Comparison of ENCODE assay signal across 8 mouse cellular contexts in the genomic region with DNA sequence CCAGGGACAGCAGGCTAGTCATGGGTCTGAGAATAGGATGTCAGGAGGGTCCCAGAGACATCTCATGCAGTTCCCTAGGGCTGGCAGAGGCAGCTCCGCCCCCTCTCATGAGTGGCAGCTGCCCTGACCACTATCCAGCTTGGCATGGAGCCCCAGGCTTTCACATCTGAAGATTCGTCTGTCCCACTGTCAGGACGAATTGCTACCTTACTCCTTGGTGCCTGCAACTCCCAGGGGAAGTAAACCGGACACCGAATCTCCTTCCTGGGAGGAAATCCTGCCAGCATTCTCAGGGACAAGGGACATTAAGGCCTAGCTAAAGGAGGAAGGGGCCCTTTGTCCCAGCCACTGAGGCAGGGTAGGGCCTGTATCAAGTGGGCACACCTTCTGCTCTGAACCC. TPM values are rescaled to one million over a fixed set of nuclear protein-coding genes. Genes with fewer than 3 reads are reported as not detected.
DNase-seq lines count a peak whose midpoint lies in the region; ATAC-seq lines count a peak whose summit lies in the region.

No protein-coding gene starts in this region.

- peak; percentile 67 for DNase-seq in cerebellum, adult 11-12 months
- DNase-seq in cerebellum, adult 8-10 months = no peak
- peak; percentile 52 for DNase-seq in forebrain, embryonic 11.5 days (ENCODE audit: low spot score)
- DNase-seq in spleen, postnatal 10 days (ENCODE audit: low spot score in 2 of 2) = no peak
- DNase-seq in layer of hippocampus, postnatal 10 days (ENCODE audit: low spot score in 2 of 2) = no peak
- no peak for DNase-seq in layer of hippocampus, adult 9-11 months

- no peak overlapping the region for H3K9ac ChIP-seq in forebrain, embryonic 11.5 days (ENCODE audit: low read length)
- H3K9ac ChIP-seq in hindbrain, embryonic 13.5 days = peak overlapping the region; percentile 61; the same call in 1 of the 2 replicates
- no peak overlapping the region for H3K9ac ChIP-seq in lung, embryonic 15.5 days

- H3K4me1 ChIP-seq in forebrain, embryonic 11.5 days (replicated peaks; ENCODE audit: control insufficient read depth, insufficient read depth, low read length) = peaks cover 32% of the 10 kb centered on the region
- H3K4me1 ChIP-seq in hindbrain, embryonic 13.5 days (replicated peaks) = peaks cover 100% of the 10 kb centered on the region
- peaks cover 69% of the 10 kb centered on the region for H3K4me1 ChIP-seq in lung, embryonic 15.5 days

- ATAC-seq in forebrain, embryonic 11.5 days (replicated peaks; ENCODE audit: low FRiP score) = no peak
- no peak for ATAC-seq in hindbrain, embryonic 13.5 days (ENCODE audit: low FRiP score)
- ATAC-seq in lung, embryonic 15.5 days (ENCODE audit: borderline replicate concordance, extremely low read depth, low FRiP score, low TSS enrichment) = no peak

- H3K4me2 ChIP-seq in forebrain, embryonic 11.5 days (ENCODE audit: low read depth, low read length, severe bottlenecking) = no peak overlapping the region
- no peak overlapping the region for H3K4me2 ChIP-seq in hindbrain, embryonic 13.5 days
- H3K4me2 ChIP-seq in lung, embryonic 15.5 days = peak overlapping the region; percentile 31

- H3K4me3 ChIP-seq in forebrain, embryonic 11.5 days (ENCODE audit: low read depth, low read length) = no peak overlapping the region
- no peak overlapping the region for H3K4me3 ChIP-seq in hindbrain, embryonic 13.5 days
- H3K4me3 ChIP-seq in lung, embryonic 15.5 days = no peak overlapping the region

- H3K36me3 ChIP-seq in forebrain, embryonic 11.5 days (ENCODE audit: control insufficient read depth, insufficient read depth, low read length) = no peaks in the 10 kb centered on the region
- H3K36me3 ChIP-seq in hindbrain, embryonic 13.5 days = no peaks in the 10 kb centered on the region
- no peaks in the 10 kb centered on the region for H3K36me3 ChIP-seq in lung, embryonic 15.5 days

- 58% methylated on average over 5 of the region's 5 CpGs for WGBS in forebrain, embryonic 11.5 days
- 29% methylated on average over 5 of the region's 5 CpGs for WGBS in hindbrain, embryonic 13.5 days
- 51% methylated on average over 5 of the region's 5 CpGs for WGBS in lung, embryonic 15.5 days

- no peaks in the 10 kb centered on the region for H3K27me3 ChIP-seq in forebrain, embryonic 11.5 days (ENCODE audit: control insufficient read depth, insufficient read depth, low read length)
- H3K27me3 ChIP-seq in hindbrain, embryonic 13.5 days = no peaks in the 10 kb centered on the region
- H3K27me3 ChIP-seq in lung, embryonic 15.5 days = no peaks in the 10 kb centered on the region

- no peaks in the 10 kb centered on the region for H3K9me3 ChIP-seq in forebrain, embryonic 11.5 days (ENCODE audit: control insufficient read depth, low read length)
- H3K9me3 ChIP-seq in hindbrain, embryonic 13.5 days = no peaks in the 10 kb centered on the region
- no peaks in the 10 kb centered on the region for H3K9me3 ChIP-seq in lung, embryonic 15.5 days

- H3K27ac ChIP-seq in forebrain, embryonic 11.5 days (ENCODE audit: low read depth, low read length) = no peak overlapping the region; the same call in 1 of the 2 replicates
- peak overlapping the region; percentile 84 for H3K27ac ChIP-seq in hindbrain, embryonic 13.5 days
- H3K27ac ChIP-seq in lung, embryonic 15.5 days = peak overlapping the region; percentile 85

RNA-seq across cellular contexts. Expression of a gene that starts 14.6 kb away (rescaled TPM):
- 24.0 and 26.5 TPM in 2 replicates for polyA plus RNA-seq in forebrain, embryonic 11.5 days (2014; fragmentation: Nextera tagmentation; extraction: Ambion mirVana)
- polyA plus RNA-seq in hindbrain, embryonic 13.5 days (2015; fragmentation: Nextera tagmentation; extraction: Ambion mirVana) = 34.3 and 39.0 TPM in 2 replicates
- 20.5 and 22.8 TPM in 2 replicates for polyA plus RNA-seq in lung, embryonic 15.5 days (2015; fragmentation: Nextera tagmentation; extraction: Ambion mirVana)
- total RNA-seq in layer of hippocampus, postnatal 10 days (2021) = 100 to 1,000 TPM; 131 to 136 TPM

Comparison
In these comparisons a context has a peak if more than half of its experiments do, and no peak if none do; other contexts are left out.
1. DNase-seq: peak in cerebellum, adult 11-12 months (single experiment) and forebrain, embryonic 11.5 days (single experiment); none in cerebellum, adult 8-10 months (single experiment), spleen, postnatal 10 days (0 of 2), layer of hippocampus, postnatal 10 days (0 of 2) and layer of hippocampus, adult 9-11 months (single experiment).